Mouse (Mus musculus) C2C12 (cell line): ENCODE measurements around the gene Jagn1. TPM values are rescaled to one million over a fixed set of nuclear protein-coding genes. Genes with fewer than 3 reads are reported as not detected.
A peak's percentile ranks its signal among the peaks of the same experiment; 100 is the strongest.

Source experiments
- H3K27me3 ChIP-seq: one replicate; pipeline ENCODE4 v1.6.1; 2011; ENCODE audit not compliant: control insufficient read depth, insufficient read depth, insufficient read length
- H3K36me3 ChIP-seq: one replicate; pipeline ENCODE4 v1.6.1; 2011; ENCODE audit not compliant: control insufficient read depth, insufficient read depth
- H3K4me3 ChIP-seq: one replicate; pipeline ENCODE4 v1.5.1; 2011; ENCODE audit warnings: mild to moderate bottlenecking, control low read depth; ENCODE audit not compliant: poor library complexity, insufficient read depth, severe bottlenecking
- H3K79me2 ChIP-seq: one replicate; pipeline ENCODE4 v1.6.1; 2011; ENCODE audit not compliant: control insufficient read depth, insufficient read depth
- H3K79me3 ChIP-seq: one replicate; pipeline ENCODE4 v1.6.1; 2011; ENCODE audit warnings: low read depth, control low read depth
- H3ac ChIP-seq: one replicate; pipeline ENCODE3; 2011; ENCODE audit warnings: low read depth; ENCODE audit not compliant: control insufficient read depth, insufficient read length
- CEBPB ChIP-seq: IDR thresholded peaks from one replicate; pipeline ENCODE4 v1.6.1; 2011; ENCODE audit warnings: low read depth, mild to moderate bottlenecking, control low read depth, moderate library complexity
- CTCF ChIP-seq: IDR thresholded peaks from one replicate; pipeline ENCODE4 v1.5.1; 2011; ENCODE audit not compliant: control insufficient read depth, insufficient read depth, insufficient read length
- FOSL1 ChIP-seq: IDR thresholded peaks from one replicate; pipeline ENCODE4 v1.8.0; 2011; ENCODE audit warnings: mild to moderate bottlenecking, low read length; ENCODE audit not compliant: poor library complexity, insufficient read depth, severe bottlenecking
- MAX ChIP-seq: IDR thresholded peaks from one replicate; pipeline ENCODE4 v1.6.1; 2011; ENCODE audit warnings: mild to moderate bottlenecking, control low read depth
- MYOD1 ChIP-seq: IDR thresholded peaks from one replicate; pipeline ENCODE4 v1.6.1; 2011; ENCODE audit warnings: low read depth; ENCODE audit not compliant: control insufficient read depth, insufficient read length
- MYOG ChIP-seq: IDR thresholded peaks from one replicate; pipeline ENCODE4 v1.6.1; 2011; ENCODE audit not compliant: control insufficient read depth, insufficient read length; ENCODE audit errors: extremely low read depth
- USF1 ChIP-seq: IDR thresholded peaks from one replicate; pipeline ENCODE4 v1.6.1; 2011; ENCODE audit warnings: low read depth, mild to moderate bottlenecking, control low read depth, moderate library complexity
- polyA plus RNA-seq: library from polyadenylated mRNA; unstranded; fragments of >200 nt; fragmentation: generic; extraction: Trizol; gene quantifications from one replicate; pipeline ENCODE4 v1.2.1, GENCODE M21; 2012; ENCODE audit warnings: missing spikeins

The Jagn1 gene
- polyA plus RNA-seq, 1 experiment = 76.4 TPM

GRCm38 (mm10) chr6:113464040-113464439, 21.7 kb downstream of the Jagn1 start:
- no peak overlapping the region for H3ac ChIP-seq
- no peaks in the 10 kb centered on the region for H3K36me3 ChIP-seq
- H3K79me3 ChIP-seq = no peaks in the 10 kb centered on the region
- H3K27me3 ChIP-seq = peaks cover 34% of the 10 kb centered on the region
- H3K79me2 ChIP-seq = no peaks in the 10 kb centered on the region
- H3K4me3 ChIP-seq = no peak overlapping the region
- TF ChIP-seq MYOD1 = no peak
- TF ChIP-seq CEBPB = no peak

- Histone ChIP-seq H3K79me2 (no peaks in the 10 kb centered on the region), H3ac (no peak overlapping the region), H3K36me3 (no peaks in the 10 kb centered on the region), H3K4me3 (no peak overlapping the region), H3K79me3 (no peaks in the 10 kb centered on the region), H3K27me3 (peaks cover 23% of the 10 kb centered on the region)
- no peak for TF ChIP-seq CTCF
- no peak for TF ChIP-seq MYOD1
- TF ChIP-seq FOSL1 = no peak
These were observed 23.2 kb downstream of the Jagn1 start for GRCm38 (mm10) chr6:113465602-113466001.

- Histone ChIP-seq H3K4me3 (no peak overlapping the region), H3K27me3 (peaks cover 15% of the 10 kb centered on the region), H3ac (no peak overlapping the region), H3K79me2 (no peaks in the 10 kb centered on the region), H3K79me3 (peaks cover 1% of the 10 kb centered on the region), H3K36me3 (no peaks in the 10 kb centered on the region)
- TF ChIP-seq CEBPB (no peak), MAX (no peak), USF1 (no peak), FOSL1 (no peak), MYOG (no peak)
These were observed 26.1 kb downstream of the Jagn1 start for GRCm38 (mm10) chr6:113468512-113468911.

- H3K79me2 ChIP-seq = no peaks in the 10 kb centered on the region
- peaks cover 1% of the 10 kb centered on the region for H3K79me3 ChIP-seq
- H3K4me3 ChIP-seq = no peak overlapping the region
- peak; percentile 81 for TF ChIP-seq CTCF
- no peak for TF ChIP-seq FOSL1
- no peak overlapping the region for H3ac ChIP-seq
- H3K36me3 ChIP-seq = no peaks in the 10 kb centered on the region
- peaks cover 13% of the 10 kb centered on the region for H3K27me3 ChIP-seq
These were observed 26.7 kb downstream of the Jagn1 start for GRCm38 (mm10) chr6:113469021-113469420.

- peak overlapping the region; percentile 9 for H3ac ChIP-seq
- no peak overlapping the region for H3K4me3 ChIP-seq
- peaks cover 9% of the 10 kb centered on the region for H3K27me3 ChIP-seq
- H3K79me3 ChIP-seq = peaks cover 1% of the 10 kb centered on the region
- H3K36me3 ChIP-seq = no peaks in the 10 kb centered on the region
- TF ChIP-seq MAX = no peak
- TF ChIP-seq CTCF = peak; percentile 88
- TF ChIP-seq USF1 = no peak
- H3K79me2 ChIP-seq = no peaks in the 10 kb centered on the region
These were observed 27.1 kb downstream of the Jagn1 start for GRCm38 (mm10) chr6:113469432-113469831.

GRCm38 (mm10) chr6:113471297-113471936, 29.0 kb downstream of the Jagn1 start, which contains the start of gene Il17rc:
Gene Il17rc, plus strand, starts transcription at chr6:113471427.
- H3K27me3 ChIP-seq = no peaks in the 10 kb centered on the region

More at GRCm38 (mm10) chr6:113471297-113471936, 29.0 kb downstream of the Jagn1 start, which contains the start of gene Il17rc:
- Histone ChIP-seq H3K79me2 (no peaks in the 10 kb centered on the region), H3K79me3 (peaks cover 1% of the 10 kb centered on the region), H3K36me3 (no peaks in the 10 kb centered on the region), H3K4me3 (peak within 1 kb of the TSS; percentile 39), H3ac (peak within 1 kb of the TSS; percentile 59)
- no peak for TF ChIP-seq MYOD1
- no peak for TF ChIP-seq MAX
- no peak for TF ChIP-seq MYOG
- TF ChIP-seq CEBPB = no peak
- no peak for TF ChIP-seq CTCF
- TF ChIP-seq USF1 = no peak
- no peak for TF ChIP-seq FOSL1
